Mouse (Mus musculus) liver, adult 2 months (tissue): ENCODE results near the gene Dcp1a.

Experiments
- CTCF ChIP-seq: fragments of 200-500 bp; IDR thresholded peaks from 2 replicates; pipeline ENCODE4 v1.5.1; 2011; ENCODE audit warnings: low read depth, low read length, control low read depth
- POLR2A ChIP-seq: fragments of 200-500 bp; IDR thresholded peaks from 2 replicates; pipeline ENCODE4 v1.6.1; 2011; ENCODE audit warnings: low read length, control low read depth; ENCODE audit not compliant: insufficient read depth; ENCODE audit errors: extremely low read depth

- TF ChIP-seq CTCF (no peak), POLR2A (no peak)
Measured at GRCm38 (mm10) chr14:30559321-30559850, 80.1 kb downstream of the Dcp1a start.
